Mouse (Mus musculus) forelimb bud, embryonic 11.5 days (tissue): ENCODE data around the gene Kcnma1.

Source experiments
- DNase-seq: peaks from one replicate; pipeline ENCODE4 v3.0.0-alpha.2; 2012; ENCODE audit warnings: low read depth, low spot score

Kcnma1 gene

GRCm38 (mm10) chr14:23782845-23783609 is 231.3 kb downstream of the Kcnma1 start:
- no peak for DNase-seq

GRCm38 (mm10) chr14:23774542-23774941 is 239.7 kb downstream of the Kcnma1 start:
- DNase-seq, result no peak

GRCm38 (mm10) chr14:23772685-23773084 is 241.6 kb downstream of the Kcnma1 start:
- no peak for DNase-seq

- no peak for DNase-seq
Observed at GRCm38 (mm10) chr14:23771794-23772193, 242.5 kb downstream of the Kcnma1 start.

GRCm38 (mm10) chr14:23762471-23762870 is 251.8 kb downstream of the Kcnma1 start:
- no peak for DNase-seq

- DNase-seq, result no peak
Observed at GRCm38 (mm10) chr14:23759626-23760025, 254.7 kb downstream of the Kcnma1 start.

- no peak for DNase-seq
Observed at GRCm38 (mm10) chr14:23758421-23758820, 255.9 kb downstream of the Kcnma1 start.

- no peak for DNase-seq
Observed at GRCm38 (mm10) chr14:23748011-23748410, 266.3 kb downstream of the Kcnma1 start.

GRCm38 (mm10) chr14:23746976-23747375 is 267.3 kb downstream of the Kcnma1 start:
- DNase-seq, result no peak

- no peak for DNase-seq
Observed at GRCm38 (mm10) chr14:23741531-23741930, 272.8 kb downstream of the Kcnma1 start.

GRCm38 (mm10) chr14:23734200-23734599 is 280.1 kb downstream of the Kcnma1 start:
- no peak for DNase-seq

- peak; percentile 61 for DNase-seq
Observed at GRCm38 (mm10) chr14:23729377-23729776, 284.9 kb downstream of the Kcnma1 start.

- DNase-seq, result no peak
Observed at GRCm38 (mm10) chr14:23723701-23724430, 290.4 kb downstream of the Kcnma1 start.

- DNase-seq, result no peak
Observed at GRCm38 (mm10) chr14:23719246-23719645, 295.0 kb downstream of the Kcnma1 start.

GRCm38 (mm10) chr14:23718667-23719066 is 295.6 kb downstream of the Kcnma1 start:
- no peak for DNase-seq

GRCm38 (mm10) chr14:23714396-23715131 is 299.7 kb downstream of the Kcnma1 start:
- DNase-seq, result no peak

- DNase-seq, result no peak
Observed at GRCm38 (mm10) chr14:23712891-23713290, 301.4 kb downstream of the Kcnma1 start.

- DNase-seq, result no peak
Observed at GRCm38 (mm10) chr14:23710954-23711353, 303.3 kb downstream of the Kcnma1 start.

- no peak for DNase-seq
Observed at GRCm38 (mm10) chr14:23706837-23707236, 307.5 kb downstream of the Kcnma1 start.

GRCm38 (mm10) chr14:23705647-23706046 is 308.6 kb downstream of the Kcnma1 start:
- no peak for DNase-seq

- no peak for DNase-seq
Observed at GRCm38 (mm10) chr14:23704303-23704702, 310.0 kb downstream of the Kcnma1 start.

GRCm38 (mm10) chr14:23696341-23696740 is 317.9 kb downstream of the Kcnma1 start:
- DNase-seq, result no peak
